Mouse (Mus musculus) small intestine, adult 2 months (tissue): ENCODE data around the gene AB124611.

Experiments used
- CTCF ChIP-seq: fragments of 200-500 bp; IDR thresholded peaks from 2 replicates; pipeline ENCODE4 v1.5.1; 2012; ENCODE audit warnings: low read depth, mild to moderate bottlenecking, control low read depth, inconsistent platforms, low read length, moderate library complexity, mixed read lengths; ENCODE audit not compliant: insufficient replicate concordance, insufficient read length; ENCODE audit errors: extremely low read depth
- POLR2A ChIP-seq: fragments of 200-500 bp; IDR thresholded peaks from 2 replicates; pipeline ENCODE4 v1.6.1; 2012; ENCODE audit warnings: low read depth, mild to moderate bottlenecking, control low read depth, inconsistent platforms, low read length, moderate library complexity

DNA sequence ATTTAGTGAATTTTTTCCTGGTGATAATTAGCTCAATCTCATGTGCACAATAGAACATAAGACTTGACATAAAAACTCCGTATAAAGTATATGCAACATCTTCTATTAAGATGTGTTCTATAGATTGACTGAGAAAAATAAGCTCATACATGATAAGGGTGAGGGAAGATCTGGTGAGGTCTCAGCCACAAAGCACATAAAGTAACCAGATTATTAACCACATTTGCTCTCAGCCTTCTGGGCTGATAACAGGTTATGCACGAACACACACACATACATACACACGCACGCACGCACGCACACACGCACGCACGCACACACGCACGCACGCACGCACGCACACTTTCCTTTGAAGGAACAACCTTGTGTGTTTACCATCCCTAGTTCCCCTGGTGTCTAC is 10.5 kb downstream of the AB124611 start:
- no peak for TF ChIP-seq POLR2A
- TF ChIP-seq CTCF = no peak
